Mouse (Mus musculus) ES-Bruce4 (cell line): ENCODE results near the gene Urb1.

Experiments used
- CTCF ChIP-seq: IDR thresholded peaks from one replicate; pipeline ENCODE4 v1.8.1; 2011; ENCODE audit warnings: low read depth, low read length
- POLR2A ChIP-seq: IDR thresholded peaks from one replicate; pipeline ENCODE4 v1.8.1; 2011; ENCODE audit warnings: low read length; ENCODE audit not compliant: insufficient read depth

- TF ChIP-seq CTCF (no peak), POLR2A (no peak)
These were observed 39.0 kb upstream of the Urb1 start for GRCm38 (mm10) chr16:90849262-90849661.
